Mouse (Mus musculus): ENCODE measurements around the gene Tomm40. TPM values are rescaled to one million over a fixed set of nuclear protein-coding genes. Genes with fewer than 3 reads are reported as not detected.

Gene Tomm40
- polyA plus RNA-seq, 1 experiment from 2014 or later, result 51.8 TPM

DNA sequence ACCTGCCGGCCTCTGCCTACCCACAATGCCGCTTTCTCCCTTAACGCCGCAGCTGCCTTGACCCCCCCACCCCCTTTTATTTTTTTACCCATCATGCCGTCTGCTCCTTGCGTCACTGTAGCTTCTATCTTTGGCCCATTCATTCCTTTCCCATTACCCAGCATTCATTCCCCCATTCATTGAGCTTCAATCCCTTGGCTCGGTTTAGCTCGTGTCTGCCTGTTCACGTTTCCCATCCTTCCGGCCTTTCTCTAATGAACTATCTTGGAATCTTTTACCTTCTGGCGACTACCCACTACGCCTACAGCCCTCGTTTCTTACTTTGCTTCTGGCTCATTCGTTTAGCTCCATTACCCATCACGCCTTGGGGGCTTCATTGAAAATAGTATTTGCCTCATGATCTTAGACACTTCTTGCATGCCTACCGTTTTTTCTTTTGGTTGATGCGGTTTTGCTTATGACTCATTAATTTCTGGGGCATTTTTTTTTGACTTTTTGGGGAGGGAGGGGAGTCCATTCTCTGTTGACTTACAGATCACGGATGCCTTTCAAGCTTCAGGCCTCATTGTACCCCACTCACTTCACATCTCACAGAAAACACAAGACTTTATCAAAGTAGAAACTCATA lies 931 bp upstream of the Tomm40 start:
- Histone ChIP-seq H3K27me3 (ENCODE audit: control insufficient read depth, insufficient read depth, low read depth, low read length) (no peaks in the 10 kb centered on the region), H3K4me1 (ENCODE audit: control insufficient read depth, low read depth, low read length) (peaks cover 24% of the 10 kb centered on the region), H3K36me3 (ENCODE audit: control insufficient read depth, insufficient read depth) (peaks cover 18% of the 10 kb centered on the region), H3K9me3 (replicated peaks; ENCODE audit: control insufficient read depth, low read length) (no peaks in the 10 kb centered on the region), H3K9ac (ENCODE audit: low read depth, low read length) (peak overlapping the region; percentile 49), H3K4me3 (ENCODE audit: low read depth, low read length) (peak overlapping the region; percentile 68), H3K4me2 (ENCODE audit: low read depth, low read length) (peak overlapping the region; percentile 86), H3K27ac (ENCODE audit: low read length) (peak overlapping the region; percentile 73)
- no peak for ATAC-seq (ENCODE audit: low read depth)
- 6% methylated on average over 18 of the region's 18 CpGs for WGBS (ENCODE audit: insufficient replicate concordance)

DNA sequence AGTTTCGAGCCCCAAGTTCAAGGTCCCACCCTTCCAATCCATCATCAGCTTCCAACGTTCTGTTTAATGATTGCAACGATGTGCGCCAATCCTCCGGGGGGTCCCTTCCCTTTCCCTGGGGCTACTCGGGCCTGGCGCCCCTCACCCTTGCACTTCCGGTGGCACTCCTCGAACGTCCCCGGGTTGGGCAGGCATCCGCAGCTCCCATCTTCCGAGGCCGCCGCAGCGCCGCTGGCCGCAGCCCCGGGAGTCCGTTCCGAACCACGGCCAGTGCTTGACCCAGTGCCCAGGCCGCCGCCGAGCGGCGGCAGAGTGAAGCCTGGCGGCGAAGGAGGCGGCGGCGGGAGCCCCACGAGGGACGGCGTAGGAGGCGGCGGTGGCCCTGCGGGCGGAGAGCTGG lies 402 bp downstream of the Tomm40 start:
- Histone ChIP-seq H3K9ac (ENCODE audit: low read depth, low read length) (peak overlapping the region; percentile 87), H3K4me2 (ENCODE audit: low read depth, low read length) (peak overlapping the region; percentile 98), H3K4me3 (ENCODE audit: low read depth, low read length) (peak overlapping the region; percentile 98), H3K27ac (ENCODE audit: low read length) (peak overlapping the region; percentile 73), H3K4me1 (ENCODE audit: control insufficient read depth, low read depth, low read length) (peaks cover 24% of the 10 kb centered on the region), H3K27me3 (ENCODE audit: control insufficient read depth, insufficient read depth, low read depth, low read length) (no peaks in the 10 kb centered on the region), H3K9me3 (replicated peaks; ENCODE audit: control insufficient read depth, low read length) (no peaks in the 10 kb centered on the region), H3K36me3 (ENCODE audit: control insufficient read depth, insufficient read depth) (peaks cover 25% of the 10 kb centered on the region)
- no peak for ATAC-seq (ENCODE audit: low read depth)
- under 1% methylated on average over 39 of the region's 39 CpGs for WGBS (ENCODE audit: insufficient replicate concordance)

DNA sequence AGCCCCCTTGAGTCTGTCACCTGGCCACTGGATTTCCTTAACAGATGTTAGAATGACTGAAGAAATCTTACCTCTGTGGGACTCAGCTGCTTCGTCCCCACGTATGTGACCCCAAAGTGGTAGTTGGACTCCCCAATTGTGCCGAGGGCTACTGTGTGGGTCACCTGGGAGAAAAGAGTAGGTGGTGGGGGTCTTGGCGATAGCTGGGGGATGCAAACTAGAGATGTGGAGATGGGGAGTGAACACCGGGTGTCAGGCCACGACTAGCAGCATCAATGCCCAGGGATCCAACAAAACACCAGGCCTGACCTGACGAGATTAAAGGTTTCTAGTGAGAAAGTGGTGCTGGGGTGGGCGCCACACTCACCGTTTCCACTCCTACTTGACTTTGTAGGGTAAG lies 1.6 kb downstream of the Tomm40 start:
- Histone ChIP-seq H3K9ac (ENCODE audit: low read depth, low read length) (no peak overlapping the region), H3K27me3 (ENCODE audit: control insufficient read depth, insufficient read depth, low read depth, low read length) (no peaks in the 10 kb centered on the region), H3K4me2 (ENCODE audit: low read depth, low read length) (no peak overlapping the region), H3K4me3 (ENCODE audit: low read depth, low read length) (no peak overlapping the region), H3K9me3 (replicated peaks; ENCODE audit: control insufficient read depth, low read length) (no peaks in the 10 kb centered on the region), H3K27ac (ENCODE audit: low read length) (no peak overlapping the region), H3K4me1 (ENCODE audit: control insufficient read depth, low read depth, low read length) (peaks cover 24% of the 10 kb centered on the region), H3K36me3 (ENCODE audit: control insufficient read depth, insufficient read depth) (peaks cover 32% of the 10 kb centered on the region)
- 71% methylated on average over 9 of the region's 9 CpGs for WGBS (ENCODE audit: insufficient replicate concordance)
- no peak for ATAC-seq (ENCODE audit: low read depth)

GRCm38 (mm10) chr7:19713196-19713595 lies 2.0 kb downstream of the Tomm40 start:
- 40% methylated on average over 4 of the region's 4 CpGs for WGBS (ENCODE audit: insufficient replicate concordance)
- H3K9ac ChIP-seq (ENCODE audit: low read depth, low read length), result no peak overlapping the region
- no peak overlapping the region for H3K4me3 ChIP-seq (ENCODE audit: low read depth, low read length)
- no peak for ATAC-seq (ENCODE audit: low read depth)
- H3K36me3 ChIP-seq (ENCODE audit: control insufficient read depth, insufficient read depth), result peaks cover 32% of the 10 kb centered on the region
- H3K27me3 ChIP-seq (ENCODE audit: control insufficient read depth, insufficient read depth, low read depth, low read length), result no peaks in the 10 kb centered on the region
- H3K9me3 ChIP-seq (replicated peaks; ENCODE audit: control insufficient read depth, low read length), result no peaks in the 10 kb centered on the region
- no peak overlapping the region for H3K27ac ChIP-seq (ENCODE audit: low read length)
- H3K4me1 ChIP-seq (ENCODE audit: control insufficient read depth, low read depth, low read length), result peaks cover 24% of the 10 kb centered on the region
- H3K4me2 ChIP-seq (ENCODE audit: low read depth, low read length), result no peak overlapping the region

DNA sequence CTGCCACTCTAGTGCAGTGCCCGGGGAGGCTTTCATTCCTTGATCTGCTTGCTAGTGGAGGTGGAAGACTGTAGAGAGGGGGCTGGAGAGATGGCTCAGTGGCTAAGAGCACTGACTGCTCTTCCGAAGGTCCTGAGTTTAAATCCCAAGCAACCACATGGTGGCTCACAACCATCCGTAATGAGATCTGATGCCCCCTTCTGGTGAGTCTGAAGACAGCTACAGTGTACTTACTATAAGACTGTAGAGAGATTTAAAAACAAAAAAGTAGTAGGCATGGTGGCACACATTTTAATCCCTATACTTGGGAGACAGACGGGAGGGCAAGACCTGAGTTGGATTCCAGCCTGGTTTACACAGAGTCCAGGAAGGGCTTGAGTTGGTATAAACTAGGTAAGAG lies 2.8 kb downstream of the Tomm40 start:
- Histone ChIP-seq H3K9me3 (replicated peaks; ENCODE audit: control insufficient read depth, low read length) (no peaks in the 10 kb centered on the region), H3K9ac (ENCODE audit: low read depth, low read length) (no peak overlapping the region), H3K27ac (ENCODE audit: low read length) (no peak overlapping the region), H3K4me2 (ENCODE audit: low read depth, low read length) (no peak overlapping the region), H3K27me3 (ENCODE audit: control insufficient read depth, insufficient read depth, low read depth, low read length) (no peaks in the 10 kb centered on the region), H3K4me1 (ENCODE audit: control insufficient read depth, low read depth, low read length) (peaks cover 24% of the 10 kb centered on the region), H3K36me3 (ENCODE audit: control insufficient read depth, insufficient read depth) (peaks cover 32% of the 10 kb centered on the region), H3K4me3 (ENCODE audit: low read depth, low read length) (no peak overlapping the region)
- 71% methylated on average over 4 of the region's 4 CpGs for WGBS (ENCODE audit: insufficient replicate concordance)
- ATAC-seq (ENCODE audit: low read depth), result no peak

- ATAC-seq (ENCODE audit: low read depth), result no peak
- no peak overlapping the region for H3K4me3 ChIP-seq (ENCODE audit: low read depth, low read length)
- no peak overlapping the region for H3K4me2 ChIP-seq (ENCODE audit: low read depth, low read length)
- H3K9me3 ChIP-seq (replicated peaks; ENCODE audit: control insufficient read depth, low read length), result no peaks in the 10 kb centered on the region
- H3K27ac ChIP-seq (ENCODE audit: low read length), result no peak overlapping the region
- H3K27me3 ChIP-seq (ENCODE audit: control insufficient read depth, insufficient read depth, low read depth, low read length), result no peaks in the 10 kb centered on the region
- no peak overlapping the region for H3K9ac ChIP-seq (ENCODE audit: low read depth, low read length)
- 73% methylated on average over 10 of the region's 10 CpGs for WGBS (ENCODE audit: insufficient replicate concordance)
- peaks cover 16% of the 10 kb centered on the region for H3K4me1 ChIP-seq (ENCODE audit: control insufficient read depth, low read depth, low read length)
- H3K36me3 ChIP-seq (ENCODE audit: control insufficient read depth, insufficient read depth), result peaks cover 32% of the 10 kb centered on the region
Observed at GRCm38 (mm10) chr7:19710650-19711049, 4.6 kb downstream of the Tomm40 start.

DNA sequence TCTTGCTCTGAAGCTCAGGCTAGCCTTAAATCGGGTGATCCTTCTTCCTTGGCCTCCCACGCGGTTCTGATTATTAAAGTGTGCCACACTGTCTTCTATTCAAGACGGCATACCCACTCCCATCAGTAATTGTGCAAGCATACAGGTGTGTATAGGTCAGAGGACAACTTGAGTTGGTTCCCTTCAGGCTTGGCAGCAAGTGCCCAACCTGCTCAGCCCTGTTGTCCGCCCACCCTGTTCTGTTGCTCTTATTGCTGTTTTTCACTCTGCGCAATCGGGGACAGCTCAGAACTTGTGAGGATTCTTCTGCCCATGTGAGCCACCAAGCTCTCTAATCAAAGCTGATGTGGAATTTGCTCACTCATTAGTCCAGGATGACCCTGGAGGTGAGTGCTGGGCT lies 10.0 kb downstream of the Tomm40 start:
- Histone ChIP-seq H3K27ac (ENCODE audit: low read length) (no peak overlapping the region), H3K4me3 (ENCODE audit: low read depth, low read length) (no peak overlapping the region), H3K36me3 (ENCODE audit: control insufficient read depth, insufficient read depth) (peaks cover 7% of the 10 kb centered on the region), H3K4me1 (ENCODE audit: control insufficient read depth, low read depth, low read length) (peaks cover 18% of the 10 kb centered on the region), H3K4me2 (ENCODE audit: low read depth, low read length) (no peak overlapping the region), H3K9me3 (replicated peaks; ENCODE audit: control insufficient read depth, low read length) (no peaks in the 10 kb centered on the region), H3K9ac (ENCODE audit: low read depth, low read length) (no peak overlapping the region), H3K27me3 (ENCODE audit: control insufficient read depth, insufficient read depth, low read depth, low read length) (no peaks in the 10 kb centered on the region)
- WGBS (ENCODE audit: insufficient replicate concordance), result 83% methylated on average over 7 of the region's 7 CpGs
- ATAC-seq (ENCODE audit: low read depth), result no peak

DNA sequence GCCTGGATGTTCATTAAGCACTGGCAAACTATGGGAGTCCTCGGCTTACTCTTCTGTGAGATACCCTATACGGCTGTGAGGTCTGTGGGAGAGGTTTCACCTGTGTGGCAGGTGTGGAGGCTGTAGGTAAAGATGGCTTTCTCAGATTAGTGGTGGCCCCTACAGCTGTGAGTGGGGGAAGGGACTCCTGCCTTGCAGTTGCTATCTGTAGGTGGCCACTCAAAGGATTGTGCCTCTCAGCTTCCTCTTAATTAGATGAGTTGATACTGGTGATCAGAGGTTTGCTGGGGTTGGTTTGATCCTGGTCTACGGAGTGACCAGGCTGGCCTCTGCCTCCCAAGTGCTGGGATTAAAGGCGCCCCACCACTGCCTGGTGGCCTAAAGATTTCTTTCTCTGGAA lies 10.8 kb downstream of the Tomm40 start:
- no peaks in the 10 kb centered on the region for H3K27me3 ChIP-seq (ENCODE audit: control insufficient read depth, insufficient read depth, low read depth, low read length)
- H3K4me1 ChIP-seq (ENCODE audit: control insufficient read depth, low read depth, low read length), result peaks cover 26% of the 10 kb centered on the region
- H3K36me3 ChIP-seq (ENCODE audit: control insufficient read depth, insufficient read depth), result peaks cover 7% of the 10 kb centered on the region
- H3K4me3 ChIP-seq (ENCODE audit: low read depth, low read length), result no peak overlapping the region
- H3K27ac ChIP-seq (ENCODE audit: low read length), result no peak overlapping the region
- ATAC-seq (ENCODE audit: low read depth), result no peak
- H3K9ac ChIP-seq (ENCODE audit: low read depth, low read length), result no peak overlapping the region
- WGBS (ENCODE audit: insufficient replicate concordance), result 77% methylated on average over 4 of the region's 4 CpGs
- no peaks in the 10 kb centered on the region for H3K9me3 ChIP-seq (replicated peaks; ENCODE audit: control insufficient read depth, low read length)
- H3K4me2 ChIP-seq (ENCODE audit: low read depth, low read length), result no peak overlapping the region

DNA sequence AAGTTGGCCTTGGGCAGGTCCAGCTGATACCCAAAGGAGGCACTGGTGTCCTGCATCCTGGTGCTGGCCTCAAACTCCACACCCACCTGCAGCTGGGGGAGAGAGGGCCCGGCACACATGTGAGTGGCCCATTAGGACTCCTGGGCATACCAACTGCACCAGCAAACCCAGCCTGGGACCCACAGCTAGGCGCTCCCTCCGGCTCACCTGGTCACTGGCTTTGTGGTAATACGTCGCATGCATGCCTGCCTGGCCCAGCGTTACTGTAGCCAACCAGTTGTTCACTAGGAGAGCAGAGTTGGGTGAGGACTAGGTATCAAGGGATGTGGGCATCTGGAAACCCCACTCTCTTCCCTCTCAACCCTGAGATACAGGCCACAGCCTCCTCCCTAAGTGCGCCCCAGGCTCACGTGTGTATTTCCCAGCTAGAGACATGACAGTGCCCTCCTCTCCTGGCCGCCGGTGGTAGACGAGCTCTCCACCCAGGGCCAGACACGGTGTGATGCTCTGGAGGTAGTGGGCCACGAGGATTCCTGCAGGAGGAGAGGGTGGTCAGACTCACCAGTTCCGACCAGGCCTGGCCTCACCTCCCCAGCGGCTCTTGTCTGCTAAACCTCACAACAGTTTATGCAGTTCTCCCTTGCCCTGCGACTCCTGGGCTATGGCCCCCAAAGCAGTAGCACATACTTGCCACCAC lies 12.2 kb downstream of the Tomm40 start:
- no peak overlapping the region for H3K9ac ChIP-seq (ENCODE audit: low read depth, low read length)
- no peaks in the 10 kb centered on the region for H3K27me3 ChIP-seq (ENCODE audit: control insufficient read depth, insufficient read depth, low read depth, low read length)
- peaks cover 31% of the 10 kb centered on the region for H3K4me1 ChIP-seq (ENCODE audit: control insufficient read depth, low read depth, low read length)
- 71% methylated on average over 16 of the region's 16 CpGs for WGBS (ENCODE audit: insufficient replicate concordance)
- H3K4me3 ChIP-seq (ENCODE audit: low read depth, low read length), result no peak overlapping the region
- no peaks in the 10 kb centered on the region for H3K9me3 ChIP-seq (replicated peaks; ENCODE audit: control insufficient read depth, low read length)
- H3K27ac ChIP-seq (ENCODE audit: low read length), result no peak overlapping the region
- H3K4me2 ChIP-seq (ENCODE audit: low read depth, low read length), result no peak overlapping the region
- ATAC-seq (ENCODE audit: low read depth), result no peak
- no peaks in the 10 kb centered on the region; the same call in 1 of the 2 replicates for H3K36me3 ChIP-seq (ENCODE audit: control insufficient read depth, insufficient read depth)
